Mouse (Mus musculus) adrenal gland, adult 2 months (tissue): ENCODE results near the gene Fap. TPM values are rescaled to one million over a fixed set of nuclear protein-coding genes. Genes with fewer than 3 reads are reported as not detected.
A peak's percentile ranks its signal among the peaks of the same experiment; 100 is the strongest.

ENCODE experiments used
- DNase-seq: peaks from one replicate; pipeline ENCODE4 v3.0.0; 2021
- polyA plus RNA-seq: library from polyadenylated mRNA; depleted of rRNA; stranded (reverse); fragments of >200 nt; gene quantifications from 2 replicates; pipeline ENCODE4 v1.2.3, GENCODE M21; 2012
- total RNA-seq, 2 experiments: library from RNA; stranded (reverse); gene quantifications; 2 replicates each; pipeline ENCODE4 v1.2.3; 2021

Fap gene
- total and polyA plus RNA-seq, 3 experiments = 0.64 to 2.9 (median 2.3) TPM

GRCm38 (mm10) chr2:62531065-62531464, 42.8 kb downstream of the Fap start:
- no peak for DNase-seq

GRCm38 (mm10) chr2:62526399-62526798, 47.5 kb downstream of the Fap start:
- DNase-seq = no peak

- no peak for DNase-seq
Measured at GRCm38 (mm10) chr2:62517790-62518189, 56.1 kb downstream of the Fap start.

GRCm38 (mm10) chr2:62514477-62514876, 59.4 kb downstream of the Fap start:
- no peak for DNase-seq

- DNase-seq = no peak
Measured at GRCm38 (mm10) chr2:62513477-62513876, 60.4 kb downstream of the Fap start.

- DNase-seq = no peak
Measured at GRCm38 (mm10) chr2:62507130-62507529, 66.7 kb downstream of the Fap start.

- DNase-seq = no peak
Measured at GRCm38 (mm10) chr2:62506441-62506840, 67.4 kb downstream of the Fap start.

- no peak for DNase-seq
Measured at GRCm38 (mm10) chr2:62504269-62504796, 69.5 kb downstream of the Fap start.

GRCm38 (mm10) chr2:62503326-62503725, 70.5 kb downstream of the Fap start:
- no peak for DNase-seq

- DNase-seq = no peak
Measured at GRCm38 (mm10) chr2:62502516-62502915, 71.4 kb downstream of the Fap start.

- DNase-seq = no peak
Measured at GRCm38 (mm10) chr2:62498821-62499220, 75.1 kb downstream of the Fap start.

GRCm38 (mm10) chr2:62498086-62498485, 75.8 kb downstream of the Fap start:
- no peak for DNase-seq

GRCm38 (mm10) chr2:62497333-62498002, 76.4 kb downstream of the Fap start:
- DNase-seq = no peak

- DNase-seq = no peak
Measured at GRCm38 (mm10) chr2:62495407-62495806, 78.5 kb downstream of the Fap start.

GRCm38 (mm10) chr2:62489832-62490231, 84.0 kb downstream of the Fap start:
- DNase-seq = no peak

- DNase-seq = peak; percentile 4
Measured at GRCm38 (mm10) chr2:62484906-62485305, 89.0 kb downstream of the Fap start.

GRCm38 (mm10) chr2:62483550-62483949, 90.3 kb downstream of the Fap start, which contains the start of gene Gcg:
Gene Gcg, minus strand, starts transcription at chr2:62483650.
- no peak for DNase-seq

GRCm38 (mm10) chr2:62480285-62481198, 93.3 kb downstream of the Fap start:
- DNase-seq = no peak

GRCm38 (mm10) chr2:62469551-62469950, 104.3 kb downstream of the Fap start:
- DNase-seq = no peak

GRCm38 (mm10) chr2:62463287-62463686, 110.6 kb downstream of the Fap start:
- no peak for DNase-seq

GRCm38 (mm10) chr2:62462174-62462573, 111.7 kb downstream of the Fap start:
- DNase-seq = no peak

GRCm38 (mm10) chr2:62460815-62461450, 112.9 kb downstream of the Fap start:
- no peak for DNase-seq
